Mouse (Mus musculus) G1E (cell line): ENCODE measurements around the gene Bend7.

Experiments used
- CTCF ChIP-seq: IDR thresholded peaks from 2 replicates; pipeline ENCODE4 v1.5.1; 2012; ENCODE audit warnings: low read depth, low read length, inconsistent platforms, mixed read lengths
- GATA1 ChIP-seq: IDR thresholded peaks from 2 replicates; pipeline ENCODE4 v1.6.1; 2012; ENCODE audit warnings: borderline replicate concordance, low read length, inconsistent platforms, mixed read lengths
- GATA2 ChIP-seq: IDR thresholded peaks from 2 replicates; pipeline ENCODE4 v1.6.1; 2012; ENCODE audit warnings: low read depth, low read length, inconsistent platforms, borderline replicate concordance
- POLR2AphosphoS5 ChIP-seq: IDR thresholded peaks from 2 replicates; pipeline ENCODE4 v1.6.1; 2012; ENCODE audit warnings: low read depth, low read length, inconsistent platforms; ENCODE audit not compliant: insufficient replicate concordance
- TAL1 ChIP-seq: conservative IDR thresholded peaks from 2 replicates; pipeline ENCODE4 v1.6.1; 2012; ENCODE audit warnings: low read depth, low read length, inconsistent platforms, mixed read lengths

DNA sequence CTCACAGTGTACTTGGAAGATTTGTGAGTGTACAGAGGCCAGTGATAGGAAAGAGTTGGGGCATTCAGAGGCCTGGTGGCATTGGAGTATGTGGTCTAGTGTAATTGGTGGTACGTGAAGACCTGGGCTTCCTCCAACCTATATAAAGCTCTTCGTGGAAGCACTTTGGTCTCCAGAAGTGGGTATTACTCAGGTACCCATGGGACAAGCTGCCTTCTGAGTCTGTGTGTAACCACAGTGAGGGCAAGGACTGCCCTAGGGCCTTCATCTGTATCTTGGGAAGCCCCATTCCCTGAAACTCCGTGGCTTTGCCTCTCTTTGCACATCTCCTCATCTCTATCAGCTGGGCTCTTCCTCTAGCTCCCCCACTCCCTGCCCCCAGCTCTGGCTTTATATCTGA is 64.0 kb downstream of the Bend7 start:
- no peak for TF ChIP-seq CTCF
- TF ChIP-seq GATA1, result no peak
- no peak for TF ChIP-seq TAL1
- no peak for TF ChIP-seq GATA2
- no peak for TF ChIP-seq POLR2AphosphoS5
